Mouse (Mus musculus): ENCODE results near the gene Tenm4.

The Tenm4 gene

GRCm38 (mm10) chr7:96414290-96415055, 243.4 kb downstream of the Tenm4 start:
- DNase-seq: no peak

GRCm38 (mm10) chr7:96417251-96418004, 246.4 kb downstream of the Tenm4 start:
- peak; percentile 79 for DNase-seq

- DNase-seq: peak; percentile 51
Observed at GRCm38 (mm10) chr7:96418146-96418545, 247.1 kb downstream of the Tenm4 start.

DNA sequence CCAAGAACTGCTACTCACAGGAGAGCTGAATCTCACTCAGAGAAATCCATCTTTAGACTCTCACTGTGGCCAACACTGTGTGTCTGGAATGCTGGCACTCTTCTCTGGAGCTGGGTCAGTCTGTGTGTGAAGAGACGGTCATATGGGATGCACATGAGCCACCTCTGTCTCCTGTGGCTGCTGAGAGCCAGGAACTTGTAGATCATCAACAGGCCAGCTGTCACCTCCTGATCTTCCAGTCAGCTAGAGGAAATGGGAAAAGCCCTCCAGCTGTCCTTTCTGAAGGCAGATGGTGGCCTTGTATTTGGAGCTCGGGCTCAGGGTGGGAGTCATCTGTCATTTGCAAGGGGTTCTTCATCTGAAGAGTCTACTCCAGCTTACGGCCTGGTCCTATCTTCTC, 249.0 kb downstream of the Tenm4 start:
- peak; percentile 71 for DNase-seq

GRCm38 (mm10) chr7:96420926-96421605, 250.0 kb downstream of the Tenm4 start:
- DNase-seq: no peak

GRCm38 (mm10) chr7:96426954-96427353, 255.9 kb downstream of the Tenm4 start:
- no peak for DNase-seq

- no peak for DNase-seq
Observed at GRCm38 (mm10) chr7:96433307-96433706, 262.3 kb downstream of the Tenm4 start.

- no peak for DNase-seq
Observed at GRCm38 (mm10) chr7:96438392-96438791, 267.3 kb downstream of the Tenm4 start.

- DNase-seq: no peak
Observed at GRCm38 (mm10) chr7:96440161-96440707, 269.2 kb downstream of the Tenm4 start.

DNA sequence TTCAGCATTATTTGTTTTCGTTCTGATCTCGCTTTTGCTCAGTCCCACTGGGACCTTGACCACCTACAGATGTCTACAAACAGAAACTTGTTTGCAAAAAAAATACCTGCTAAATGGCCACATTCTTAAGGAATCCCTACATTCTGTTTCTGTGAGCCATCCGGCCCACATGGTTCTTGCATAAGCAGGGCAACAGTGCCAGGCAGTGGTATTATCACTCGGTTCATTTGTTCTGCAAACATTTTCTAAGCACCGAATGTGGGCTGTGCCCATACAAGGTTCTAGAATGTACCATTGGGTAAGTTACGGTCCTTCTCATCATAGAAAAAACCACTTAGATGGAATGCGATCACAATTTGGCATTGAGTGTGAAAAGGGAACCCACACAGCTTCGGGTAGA, 274.7 kb downstream of the Tenm4 start:
- no peak for DNase-seq

GRCm38 (mm10) chr7:96447806-96448397, 276.9 kb downstream of the Tenm4 start:
- no peak for DNase-seq

DNA sequence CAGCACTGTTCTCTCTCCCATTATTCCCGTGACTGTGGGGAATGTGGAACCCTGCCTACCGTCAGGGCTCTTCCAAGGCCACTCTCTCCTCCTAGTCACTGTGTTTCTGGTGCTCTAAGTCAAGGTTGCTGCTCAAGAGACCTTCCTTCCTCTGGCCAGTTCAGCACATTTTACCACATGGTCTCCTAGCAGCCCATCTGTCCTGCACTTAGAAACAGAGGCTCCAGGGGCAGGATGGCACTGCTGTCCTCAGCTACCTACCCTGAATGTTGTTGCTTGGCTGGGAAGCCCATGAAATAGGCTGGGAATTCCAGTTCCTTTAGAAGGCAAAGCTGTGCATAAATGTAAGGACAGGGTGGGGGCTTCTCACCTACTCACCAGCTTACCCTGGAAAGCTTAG, 284.9 kb downstream of the Tenm4 start:
- no peak for DNase-seq

DNA sequence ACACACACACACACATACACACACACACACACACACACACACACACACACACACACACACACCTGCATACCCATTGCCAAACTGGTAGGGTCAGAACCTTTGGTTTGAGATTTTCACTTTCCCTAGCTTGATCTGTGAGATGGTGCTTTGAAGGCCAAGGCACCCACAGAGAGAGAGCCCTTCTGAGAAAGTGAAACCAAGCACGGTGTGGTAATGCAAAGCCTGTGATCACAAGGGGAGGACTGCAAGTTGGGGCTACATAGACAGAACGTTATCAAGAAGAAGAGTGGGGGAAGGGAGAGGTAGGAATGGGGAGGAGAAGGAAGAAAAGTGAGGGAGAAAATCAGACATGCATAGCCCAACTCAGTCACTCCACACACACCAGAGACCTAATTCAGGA, 285.6 kb downstream of the Tenm4 start:
- DNase-seq: no peak

- DNase-seq: no peak
Observed at GRCm38 (mm10) chr7:96457891-96458290, 286.8 kb downstream of the Tenm4 start.

DNA sequence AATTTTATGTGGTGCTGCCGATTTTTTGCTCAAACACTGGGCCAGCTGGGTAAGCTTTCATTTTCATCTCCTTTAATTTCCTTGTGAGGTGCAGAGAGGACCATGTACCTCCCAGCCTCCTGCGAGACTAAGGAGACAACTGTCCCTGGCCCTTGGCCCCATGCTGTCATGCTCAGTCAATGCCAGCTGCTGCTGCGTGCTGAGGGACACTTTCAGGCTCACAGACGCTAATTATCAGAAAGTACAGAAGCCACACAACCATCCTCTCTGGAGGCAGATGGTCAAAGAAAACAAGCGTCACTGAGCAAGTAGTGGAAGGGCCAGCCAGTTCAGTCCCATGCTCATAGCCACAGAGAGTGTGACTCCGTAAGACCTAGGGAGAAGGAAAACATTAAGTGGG, 287.9 kb downstream of the Tenm4 start:
- peak; percentile 59 for DNase-seq

- DNase-seq: no peak
Observed at GRCm38 (mm10) chr7:96466761-96467160, 295.7 kb downstream of the Tenm4 start.

DNA sequence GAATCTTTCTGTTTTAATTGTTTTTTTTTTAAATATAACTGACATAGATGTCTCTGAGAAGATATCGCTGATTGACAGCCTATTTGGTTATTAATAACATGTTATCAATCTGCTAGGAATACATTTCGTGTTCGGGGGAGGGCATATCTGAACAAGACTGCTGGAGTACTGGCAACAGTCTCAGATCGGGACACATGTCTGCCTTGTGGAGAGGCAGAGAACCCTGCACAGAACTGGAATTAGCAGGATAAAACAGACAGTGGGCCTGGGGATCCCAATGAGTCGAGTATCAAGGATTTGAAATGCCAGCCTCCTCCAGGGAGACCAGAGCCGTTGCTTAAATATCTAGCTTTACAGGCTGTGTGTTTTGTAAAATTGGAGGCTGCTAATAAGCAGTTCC, 299.8 kb downstream of the Tenm4 start:
- DNase-seq: no peak

- no peak for DNase-seq
Observed at GRCm38 (mm10) chr7:96474560-96475089, 303.6 kb downstream of the Tenm4 start.

- no peak for DNase-seq
Observed at GRCm38 (mm10) chr7:96476987-96477613, 306.1 kb downstream of the Tenm4 start.

- no peak for DNase-seq
Observed at GRCm38 (mm10) chr7:96479139-96479538, 308.1 kb downstream of the Tenm4 start.

DNA sequence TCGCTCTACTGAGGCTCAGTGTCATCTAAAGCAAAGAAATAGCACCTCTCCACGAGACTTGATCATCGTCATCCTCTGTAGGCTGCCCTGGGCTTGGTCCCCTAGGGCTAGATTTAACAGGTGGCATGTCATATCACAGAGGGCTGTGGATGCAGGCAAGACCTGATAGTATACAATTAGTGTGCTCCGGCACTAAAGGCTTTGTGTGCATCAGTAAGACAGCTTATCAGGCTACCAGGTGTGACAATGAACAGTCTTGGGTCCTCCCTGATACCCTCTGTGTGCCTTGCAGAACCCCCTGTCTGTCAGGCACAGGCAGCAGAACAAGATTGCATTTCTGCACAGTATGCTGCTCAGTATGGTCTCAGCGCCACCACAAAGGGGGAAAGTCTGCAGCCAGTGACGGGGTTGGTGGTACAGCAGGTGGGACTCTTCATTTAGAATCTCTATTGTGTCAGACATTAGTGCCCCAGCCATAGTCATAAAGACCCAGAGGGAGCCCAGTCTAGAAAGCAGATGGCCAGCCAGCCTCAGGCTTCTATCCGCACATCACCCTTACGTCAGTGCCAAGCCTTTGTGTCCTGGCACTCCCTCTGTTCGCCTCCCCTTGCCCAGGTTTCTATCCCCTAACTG, 309.4 kb downstream of the Tenm4 start:
- DNase-seq: no peak

- no peak for DNase-seq
Observed at GRCm38 (mm10) chr7:96482953-96483352, 311.9 kb downstream of the Tenm4 start.

Data from retina, postnatal 1 day (tissue).